Mouse (Mus musculus) neural tube, postnatal 0 days (tissue): ENCODE measurements around the gene Anxa11. TPM values are rescaled to one million over a fixed set of nuclear protein-coding genes. Genes with fewer than 3 reads are reported as not detected.

Experiments
- microRNA-seq: library from miRNA; unstranded; fragments of <30 nt; microRNA quantifications from one replicate; pipeline ENCODE4, GENCODE M21; 2016
- polyA plus RNA-seq: library from polyadenylated mRNA; unstranded; fragments of >200 nt; fragmentation: Nextera tagmentation; extraction: Ambion mirVana; gene quantifications from 2 replicates; pipeline ENCODE4 v1.2.1, GENCODE M21; 2015

The Anxa11 gene
- polyA plus RNA-seq, result 3.1 and 4.2 TPM in 2 replicates

DNA sequence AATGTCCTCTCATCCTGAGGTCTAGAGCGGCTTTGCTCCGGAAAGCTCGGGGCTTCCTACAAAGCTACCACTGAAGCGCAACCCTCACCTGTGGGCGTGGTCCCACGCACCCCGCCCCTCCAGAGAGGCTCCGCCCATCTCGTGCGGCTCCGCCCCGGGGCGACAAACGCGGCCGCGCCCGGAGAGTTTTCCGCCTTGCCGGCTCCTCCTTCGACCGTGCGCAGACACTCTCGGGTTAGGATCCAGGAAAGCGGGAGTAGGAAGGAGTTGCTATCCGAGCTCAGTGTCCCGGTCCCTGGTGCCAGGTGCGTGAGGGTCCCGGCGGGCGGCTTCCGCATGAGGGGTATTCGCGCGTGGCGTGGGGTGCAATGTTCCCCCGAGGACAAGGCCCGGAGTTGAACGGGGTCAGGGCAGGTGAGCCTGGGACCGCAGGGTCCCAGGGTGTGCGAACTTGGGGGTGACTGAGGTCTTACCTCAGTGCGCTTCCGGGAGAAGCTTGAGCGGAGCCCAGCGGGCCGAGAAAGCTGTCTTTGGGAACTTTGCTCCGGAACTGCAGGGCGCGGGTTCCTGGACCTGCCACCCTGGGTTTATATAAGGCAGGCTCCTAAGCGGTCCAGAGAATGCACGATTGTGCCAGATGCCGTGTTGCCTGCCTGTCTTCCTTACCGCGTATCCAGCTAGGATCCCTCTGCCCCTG, at the start of gene Anxa11:
TSS of gene Anxa11 (plus strand) at position 166 of the 697 bp plus-strand sequence.

DNA sequence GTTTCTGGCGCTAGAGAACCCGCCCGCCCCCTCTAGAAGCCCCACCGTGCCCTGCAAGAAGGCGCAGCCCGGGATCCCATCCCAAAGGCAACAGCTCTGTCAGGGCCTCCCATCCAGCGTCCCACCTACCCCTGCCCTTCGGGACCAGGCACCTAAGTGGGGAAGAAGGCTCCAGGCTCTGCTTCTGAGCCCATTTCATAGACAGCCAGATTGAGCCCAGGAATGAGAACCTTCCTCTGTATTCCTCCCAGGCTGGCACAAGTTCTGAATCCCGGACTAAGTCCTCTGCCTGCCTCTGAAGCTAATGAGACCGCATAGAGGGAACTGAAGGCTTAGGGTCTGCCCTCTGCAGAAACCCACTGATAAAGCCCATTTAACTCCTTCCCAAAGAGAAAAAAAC, 61.0 kb downstream of the Anxa11 start, which contains the start of gene Plac9a:
TSS of gene Plac9a (minus strand) at position 101 of the 400 bp plus-strand sequence.

DNA sequence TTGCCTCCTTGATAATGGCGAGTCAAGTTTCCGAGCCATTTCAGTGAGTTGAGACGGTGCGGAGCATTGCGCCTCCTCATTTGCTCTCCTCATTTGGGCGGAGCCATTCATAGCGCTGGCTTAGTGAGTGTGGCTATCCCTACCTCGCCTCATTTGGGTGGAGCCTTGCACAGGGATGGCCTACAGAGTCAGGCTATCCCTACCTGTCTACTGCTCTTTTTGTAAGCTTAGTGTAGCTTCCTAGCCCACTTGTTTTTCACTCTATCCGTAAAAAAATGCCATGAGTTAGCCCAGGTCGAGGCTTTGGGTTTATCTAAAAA, 85.6 kb downstream of the Anxa11 start, which contains the start of gene Tmem254a:
TSS of gene Tmem254a (minus strand) at position 111 of the 320 bp plus-strand sequence.

Small RNA genes within 50 kb of the gene (microRNA-seq; reads per million reads assigned to microRNA genes)
- not detected for gene Gm23701

Other genes starting within 250 kb of the Anxa11 start
- gene Ppif, start 148.0 kb upstream of the Anxa11 start, polyA plus RNA-seq, result 55.1 and 55.8 TPM in 2 replicates
- 20.8 and 21.1 TPM in 2 replicates for gene Zcchc24, start 73.1 kb upstream of the Anxa11 start, polyA plus RNA-seq
- 1.3 TPM in 1 of 2 replicates, not detected in the other for gene Plac9a, start 60.9 kb downstream of the Anxa11 start, polyA plus RNA-seq
- 5.4 and 5.8 TPM in 2 replicates for gene Tmem254a, start 85.5 kb downstream of the Anxa11 start, polyA plus RNA-seq
- gene Cphx1, start 96.1 kb downstream of the Anxa11 start, polyA plus RNA-seq, result 0.14 TPM in 1 of 2 replicates, not detected in the other
- gene Duxbl1, start 136.4 kb downstream of the Anxa11 start, polyA plus RNA-seq, result 0.96 and 1.5 TPM in 2 replicates
- gene Gm9780, start 200.6 kb downstream of the Anxa11 start, polyA plus RNA-seq, result 20.3 and 21.9 TPM in 2 replicates
- 50.8 and 54.5 TPM in 2 replicates for gene Tmem254c, start 225.2 kb downstream of the Anxa11 start, polyA plus RNA-seq
- not detected in 2 replicates for gene Cphx2, start 239.4 kb downstream of the Anxa11 start, polyA plus RNA-seq
- gene Cphx3, start 240.1 kb downstream of the Anxa11 start, polyA plus RNA-seq, result not detected in 2 replicates